Mouse (Mus musculus) spleen, adult 18-20 months (tissue): ENCODE results near the gene BC048562.

Experiments
- DNase-seq, 2 experiments: peaks; one replicate each; pipeline ENCODE4 v3.0.0; 2022; ENCODE audit warnings: mixed read lengths in 2 of 2

BC048562 gene

DNA sequence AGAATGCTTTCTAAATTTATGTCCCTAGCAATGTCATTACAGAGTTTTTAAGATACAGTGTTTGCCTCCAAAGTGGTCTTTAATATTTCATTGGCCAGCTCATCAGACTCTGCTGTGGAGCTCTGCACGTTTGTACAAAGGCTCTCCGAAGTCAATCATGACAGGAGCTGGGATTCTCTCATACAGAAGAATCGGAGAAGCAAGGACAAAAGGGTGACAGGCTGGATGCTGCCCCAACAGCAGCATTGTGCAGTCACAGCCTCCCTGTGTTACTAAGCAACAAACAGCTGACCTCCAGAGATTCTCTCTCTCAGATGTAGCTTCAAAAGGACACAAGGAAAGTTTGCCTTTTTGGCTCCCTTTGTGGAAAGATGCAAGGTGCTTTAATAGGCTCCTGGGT is at the start of gene BC048562:
TSS of gene BC048562 (plus strand) at position 301 of the 400 bp plus-strand sequence.
- DNase-seq = no peak

DNA sequence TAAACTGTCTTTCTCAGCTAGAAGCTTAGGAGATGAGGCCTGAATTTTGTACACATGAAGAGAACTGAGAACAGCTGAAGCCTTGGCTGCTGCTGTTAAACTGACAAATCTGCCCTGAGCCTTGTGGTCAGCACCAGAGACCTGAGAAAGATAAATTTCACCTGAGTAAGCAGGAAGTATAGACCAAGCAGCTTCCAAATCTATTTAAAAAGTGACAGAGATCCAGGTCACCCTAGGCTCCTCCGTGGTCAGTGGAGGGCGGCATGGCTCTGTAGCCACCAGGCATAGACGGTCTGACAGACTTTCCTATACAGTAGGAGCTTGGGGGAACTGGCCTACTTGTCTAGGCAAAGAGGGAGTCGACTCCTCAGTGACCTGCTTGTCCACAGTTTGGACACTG is 49.5 kb upstream of the BC048562 start:
- no peak for DNase-seq

DNA sequence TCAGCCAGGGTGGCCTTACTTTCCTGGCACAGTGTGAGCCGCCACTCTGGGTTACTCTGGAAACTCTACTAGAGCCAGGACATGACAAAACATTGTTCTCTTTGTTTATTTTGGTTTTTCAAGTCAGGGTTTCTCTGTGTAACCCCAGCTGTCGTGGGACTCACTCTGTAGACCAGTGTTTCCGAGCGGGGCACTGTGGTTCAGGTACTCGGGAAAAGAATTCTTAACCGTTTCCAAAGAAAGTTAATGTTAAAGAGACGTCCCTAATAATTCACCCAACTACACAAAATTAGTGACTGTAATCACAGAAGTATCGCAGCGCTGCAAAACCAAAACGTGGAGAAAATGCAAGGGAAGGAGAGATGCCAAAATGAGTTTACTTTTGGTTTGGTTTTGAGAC is 47.7 kb upstream of the BC048562 start:
- no peak for DNase-seq

DNA sequence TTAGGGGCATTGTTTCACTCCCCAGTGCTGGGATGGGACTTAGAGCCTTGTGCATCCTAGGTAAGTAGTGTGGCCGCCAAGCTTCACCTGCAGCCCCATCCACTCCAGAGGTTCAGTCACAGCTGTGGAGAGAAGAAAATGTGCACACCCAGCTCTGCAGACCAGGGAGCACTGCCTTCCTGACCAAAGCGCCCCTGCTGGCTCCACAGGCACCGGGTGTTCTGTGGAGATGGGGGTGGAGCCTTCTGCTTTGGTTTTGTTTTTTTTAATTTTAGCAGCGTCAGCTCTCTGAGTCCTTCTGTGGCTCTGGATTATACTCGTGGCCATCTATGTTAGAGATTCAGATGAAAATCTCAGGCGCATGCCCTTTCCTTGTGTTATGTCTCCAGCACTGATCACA is 47.1 kb upstream of the BC048562 start:
- no peak for DNase-seq

DNA sequence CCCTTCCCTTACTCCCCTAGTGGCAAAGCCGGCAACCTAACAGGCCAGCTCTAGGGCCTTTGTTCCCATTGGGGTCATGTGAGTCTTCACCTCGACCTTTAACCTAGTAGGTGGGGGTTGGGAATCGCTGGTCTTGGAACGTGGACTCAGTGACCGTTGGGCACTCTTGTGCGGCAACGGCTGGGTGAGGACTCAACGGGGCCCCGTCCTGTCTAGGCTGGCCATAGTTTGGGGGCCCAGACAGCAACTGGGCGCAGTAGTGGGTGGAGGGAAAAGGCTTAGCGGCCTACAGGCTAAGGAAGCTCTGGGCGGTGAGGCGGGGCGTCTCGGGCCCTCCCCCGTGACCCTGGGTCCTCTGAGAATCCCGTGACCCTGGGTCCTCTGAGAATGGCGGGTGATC is 43.6 kb upstream of the BC048562 start, which contains the start of gene 1700102P08Rik:
TSS of gene 1700102P08Rik (plus strand) at position 130 of the 400 bp plus-strand sequence.
- DNase-seq = no peak

DNA sequence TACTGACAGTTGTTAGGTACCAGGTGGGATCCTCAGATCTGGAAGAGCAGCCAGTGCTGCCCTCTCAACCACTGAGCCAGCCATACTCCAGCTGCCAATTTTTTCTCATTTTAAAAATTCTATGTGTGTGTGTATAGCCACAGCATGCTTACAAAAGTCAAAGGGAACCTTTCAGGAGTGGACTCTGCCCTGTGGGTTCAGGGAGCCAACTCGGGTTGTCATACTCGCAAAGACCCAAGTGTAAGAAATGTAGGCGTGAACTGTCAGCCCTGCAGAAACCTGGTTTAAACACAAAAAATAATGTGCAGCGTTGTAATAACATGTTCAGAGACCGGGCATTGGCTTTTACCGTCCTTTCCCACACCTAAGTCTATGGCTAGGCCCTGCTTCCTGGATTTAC is 42.1 kb upstream of the BC048562 start:
- DNase-seq = no peak

DNA sequence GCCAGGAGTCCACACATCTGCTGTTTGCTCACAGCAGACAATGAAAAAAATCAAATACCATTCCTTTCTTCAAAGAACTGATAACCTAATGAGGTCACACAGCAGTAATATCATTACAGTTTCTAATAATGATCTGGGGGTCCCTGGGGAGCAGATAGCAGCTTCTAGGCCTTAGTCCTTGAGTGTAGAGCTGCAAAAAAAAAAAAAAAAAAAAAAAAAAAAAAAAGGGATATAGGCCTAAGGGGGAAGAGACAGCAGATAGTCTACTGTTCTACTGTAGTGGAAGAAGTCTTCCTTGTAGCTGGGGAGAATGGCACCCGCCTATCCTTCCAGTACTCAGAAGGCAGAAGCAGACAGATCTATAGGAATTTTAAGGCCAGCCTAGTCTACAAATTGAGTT is 40.9 kb upstream of the BC048562 start:
- DNase-seq = no peak

DNA sequence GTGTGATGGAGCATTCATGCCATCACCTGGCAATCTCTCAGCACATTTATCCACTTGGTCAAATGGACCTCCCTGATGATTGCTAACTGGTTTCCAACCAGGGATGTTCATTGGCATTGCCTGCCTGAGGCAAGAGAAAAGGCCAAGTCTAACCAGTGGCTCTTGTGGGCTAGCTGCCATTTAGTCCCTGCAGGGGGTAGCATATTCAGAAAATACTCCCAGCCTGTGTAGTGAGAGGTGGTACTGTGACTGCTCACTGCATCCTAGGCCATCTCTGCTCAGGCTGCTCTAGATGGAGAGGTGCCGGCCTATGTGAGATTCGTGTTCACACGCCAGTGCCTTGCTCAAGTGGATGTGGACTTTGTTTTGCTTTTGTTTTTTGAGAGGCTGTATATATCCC is 38.0 kb upstream of the BC048562 start:
- DNase-seq = no peak

DNA sequence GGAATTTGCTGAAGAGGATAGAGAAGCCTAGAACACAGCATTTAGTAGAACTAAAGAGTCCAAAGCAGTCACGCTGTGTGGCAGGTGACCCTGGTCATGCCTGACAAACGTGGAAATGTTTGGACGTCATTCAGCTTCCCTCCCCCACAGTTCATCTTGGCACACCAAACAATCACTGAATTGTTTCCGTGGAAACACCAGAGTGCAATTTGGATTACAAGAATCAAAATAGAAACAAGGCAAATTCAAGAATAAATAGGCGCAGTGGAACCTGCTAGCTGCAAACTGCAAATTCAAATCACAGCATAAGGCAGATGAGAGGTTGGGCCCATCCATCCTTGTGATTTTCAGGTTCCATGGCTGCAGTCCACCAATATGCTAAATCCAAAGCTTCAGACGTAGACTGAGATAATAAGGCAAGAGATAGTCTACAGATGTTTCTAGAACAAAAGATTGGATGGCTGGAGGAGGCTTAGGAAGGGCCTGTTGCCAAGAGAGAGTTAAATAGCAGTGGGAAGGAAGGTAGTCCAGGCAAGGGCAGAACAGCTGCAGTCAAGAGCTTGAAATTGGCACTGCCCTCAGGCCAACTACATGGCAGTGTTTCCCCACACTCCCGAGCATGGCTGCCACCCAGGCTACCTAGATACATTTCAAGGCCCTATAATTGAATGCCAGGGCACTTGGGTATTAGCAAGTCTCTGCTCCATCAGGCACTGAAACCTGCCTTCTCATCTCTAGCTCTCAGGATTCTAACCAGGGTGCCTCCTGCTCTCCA is 34.9 kb upstream of the BC048562 start:
- DNase-seq = no peak

DNA sequence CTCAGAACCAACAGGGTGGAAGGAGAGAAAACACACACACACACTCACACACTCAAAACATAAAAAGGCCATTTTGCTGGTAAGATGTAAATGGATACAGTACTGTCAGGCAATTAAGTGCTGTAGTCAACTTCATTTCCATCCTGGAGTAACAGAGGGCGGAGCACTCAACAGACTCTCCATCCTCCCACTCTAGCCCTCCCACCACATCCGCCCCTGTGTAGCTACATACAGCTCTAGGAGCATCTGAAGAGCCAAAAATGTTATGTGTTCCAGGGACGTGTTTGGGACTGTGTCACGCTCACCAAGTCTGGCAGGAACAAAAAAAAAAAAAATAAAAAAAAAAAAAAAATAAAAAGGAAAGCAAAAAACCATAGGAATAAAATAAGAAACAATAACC is 33.2 kb upstream of the BC048562 start:
- no peak for DNase-seq

DNA sequence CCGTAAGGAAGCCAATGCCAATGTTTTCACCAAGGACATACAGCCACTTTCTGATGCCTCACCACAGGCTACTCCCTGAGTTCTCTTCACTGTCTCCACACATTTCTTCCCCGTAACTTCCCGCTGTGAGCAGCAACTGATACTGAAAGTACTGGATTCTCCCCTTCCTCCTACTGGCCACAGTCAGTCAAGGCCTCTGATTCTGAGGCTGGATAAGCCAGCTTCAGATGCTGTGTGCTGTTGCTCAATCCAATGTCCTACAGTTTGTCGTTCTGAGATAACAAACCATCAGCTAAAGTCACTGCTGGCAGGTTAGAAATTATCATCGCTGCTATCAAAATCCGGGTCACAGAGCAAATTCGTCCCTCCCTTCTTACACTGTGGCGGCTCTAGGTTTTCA is 31.8 kb upstream of the BC048562 start:
- DNase-seq = no peak

DNA sequence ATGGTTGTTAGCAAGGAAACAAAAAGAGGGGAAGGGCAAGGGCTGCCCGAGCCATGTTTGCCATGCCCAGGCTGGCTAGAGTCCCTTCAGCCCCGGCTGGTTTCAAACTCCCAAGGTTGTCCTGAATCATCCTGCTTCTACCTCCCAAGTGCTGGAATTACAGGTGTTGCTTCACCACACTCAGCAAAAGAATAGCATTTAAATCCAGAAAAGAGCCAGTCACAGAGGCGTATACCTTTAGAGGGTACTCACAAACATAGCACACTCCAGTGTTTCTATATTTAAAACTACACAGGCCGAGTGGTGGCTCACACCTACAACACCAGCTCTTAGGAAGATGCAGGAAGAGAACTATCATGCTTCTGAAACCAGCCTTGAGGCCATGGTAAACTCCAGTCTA is 26.7 kb upstream of the BC048562 start:
- DNase-seq = no peak

DNA sequence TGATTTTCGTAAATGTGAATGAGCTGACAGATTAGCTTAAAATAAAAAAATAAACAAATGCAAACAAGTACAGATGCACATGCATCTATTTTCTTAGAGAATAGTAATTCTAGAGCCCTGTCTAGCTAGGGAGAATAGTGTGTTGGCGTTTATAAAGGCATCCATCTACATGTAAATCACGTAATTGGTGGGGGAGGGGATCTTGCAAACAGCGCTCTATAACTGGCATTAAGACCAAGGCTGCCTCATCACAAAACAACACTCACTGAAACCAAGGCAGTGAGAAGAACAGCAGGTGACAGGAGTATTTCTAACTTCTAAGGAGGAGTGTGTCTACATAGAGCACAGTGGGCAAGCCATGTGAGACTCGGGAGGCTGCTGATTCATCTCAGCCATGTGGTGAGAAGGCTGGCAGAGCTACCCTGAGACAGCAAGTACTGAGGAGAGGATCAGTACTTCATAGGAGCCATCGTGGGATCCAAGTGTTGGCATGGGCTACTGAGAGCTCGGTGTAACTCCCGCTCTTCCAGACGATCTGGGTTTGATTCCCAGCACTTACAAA is 24.8 kb upstream of the BC048562 start:
- no peak for DNase-seq

DNA sequence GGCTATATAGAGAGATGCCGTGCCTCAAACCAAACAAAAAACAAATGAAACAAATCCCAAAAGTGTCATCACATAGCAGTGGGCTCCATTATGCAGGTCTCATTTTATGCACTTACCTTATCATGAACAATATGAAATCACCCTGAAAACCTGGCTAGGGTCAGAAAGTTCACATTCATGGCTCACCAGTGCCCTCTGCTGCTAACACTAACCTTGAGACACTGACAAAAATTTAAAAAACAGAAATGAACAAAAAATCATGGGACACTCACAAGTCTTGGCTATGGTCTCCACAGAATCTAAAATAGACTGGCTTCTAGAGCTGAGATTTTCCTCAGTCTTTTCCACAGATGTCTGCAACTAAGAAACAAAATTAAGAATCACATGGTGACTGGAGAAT is 24.1 kb upstream of the BC048562 start:
- peak in 1 of 2 experiments; percentile 21 for DNase-seq

DNA sequence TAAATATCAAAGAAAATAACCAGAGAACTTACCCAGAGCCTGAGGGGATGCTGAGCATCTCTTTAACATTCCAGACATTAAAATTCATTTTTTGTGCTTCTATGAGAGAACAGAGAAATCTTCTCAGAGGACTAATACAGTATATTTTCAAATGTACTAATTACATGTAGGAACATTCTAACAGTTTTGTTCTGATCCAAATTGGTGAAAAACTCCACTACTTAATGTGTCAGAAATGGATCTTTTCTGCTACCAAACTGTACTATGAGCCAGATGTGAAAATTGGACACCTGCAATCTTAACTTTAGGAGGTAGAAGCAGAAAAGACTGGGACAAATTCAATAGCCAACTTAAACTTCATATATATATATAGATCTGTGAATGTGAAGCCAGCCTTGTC is 7.9 kb upstream of the BC048562 start, which contains the start of gene Ccdc36:
TSS of gene Ccdc36 (minus strand) at position 101 of the 400 bp plus-strand sequence.
- no peak for DNase-seq

DNA sequence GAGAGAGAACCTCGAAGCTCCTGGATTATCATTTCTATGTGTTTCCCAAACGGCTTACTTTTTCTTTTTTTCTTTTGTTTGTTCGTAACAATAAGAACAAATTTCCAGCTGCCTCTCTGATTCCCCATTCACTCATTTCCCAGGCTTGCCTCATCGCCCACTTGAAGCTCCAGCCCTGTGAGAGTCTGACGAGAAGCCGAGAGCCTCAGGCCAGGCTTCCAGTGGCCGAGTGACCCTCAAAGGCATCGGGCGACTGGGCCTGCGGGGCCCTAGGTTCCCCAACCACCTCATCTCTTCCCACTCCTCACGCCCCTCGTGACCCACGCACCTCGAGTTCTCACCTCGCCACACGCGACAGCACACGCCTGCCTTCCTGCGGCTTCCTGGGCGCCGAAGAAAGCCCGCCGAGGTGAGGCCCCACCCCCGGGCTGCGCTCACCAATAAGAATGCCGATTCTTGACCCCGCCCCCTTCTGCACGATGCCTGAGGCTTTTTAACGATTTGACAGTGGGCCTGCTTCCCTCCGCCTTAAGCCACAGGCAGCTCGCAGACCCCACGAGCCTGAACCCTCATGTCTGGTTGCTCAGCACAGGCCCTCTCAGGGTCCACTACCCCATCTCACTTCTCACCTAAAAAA is 4.7 kb upstream of the BC048562 start:
- no peak for DNase-seq

DNA sequence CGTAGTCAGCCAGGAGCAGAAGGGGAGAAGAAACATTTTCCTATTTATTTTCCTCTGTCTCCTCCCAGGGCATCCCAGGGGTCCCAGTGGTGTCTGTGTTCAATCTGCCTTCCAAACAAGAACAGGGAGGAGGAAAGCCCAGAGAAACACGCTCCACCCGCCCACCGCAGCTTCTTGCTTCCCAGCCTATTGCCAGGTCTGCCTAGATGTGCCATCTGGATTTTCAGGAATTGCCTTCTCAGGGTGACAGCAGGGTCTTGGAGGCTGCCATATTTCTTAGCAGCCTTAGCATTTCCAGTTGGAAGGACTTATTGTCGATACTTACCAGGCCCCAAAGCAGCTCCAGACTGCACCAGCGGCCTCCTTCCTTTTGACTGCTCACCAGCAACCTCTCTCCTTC is 2.9 kb downstream of the BC048562 start:
- DNase-seq = no peak

DNA sequence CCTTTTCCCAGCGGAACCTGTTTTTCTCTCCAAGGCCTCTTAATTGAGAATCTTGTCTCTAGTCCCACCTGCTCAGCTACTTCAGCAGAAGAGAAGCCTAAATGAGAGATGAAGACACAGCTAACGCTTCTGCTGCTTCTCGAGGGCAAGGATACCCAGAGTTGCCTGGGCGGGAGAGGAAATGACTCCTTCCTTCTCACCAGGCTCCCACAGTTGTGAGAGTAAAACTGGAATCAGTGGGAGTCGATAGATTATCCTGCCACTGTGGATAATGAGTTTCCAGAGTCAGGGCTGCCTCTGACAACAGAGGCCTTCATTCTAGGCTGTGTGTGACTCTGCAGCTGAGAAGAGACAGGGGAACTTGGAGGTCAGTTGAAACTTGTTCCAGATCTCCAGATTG is 4.2 kb downstream of the BC048562 start:
- no peak for DNase-seq

DNA sequence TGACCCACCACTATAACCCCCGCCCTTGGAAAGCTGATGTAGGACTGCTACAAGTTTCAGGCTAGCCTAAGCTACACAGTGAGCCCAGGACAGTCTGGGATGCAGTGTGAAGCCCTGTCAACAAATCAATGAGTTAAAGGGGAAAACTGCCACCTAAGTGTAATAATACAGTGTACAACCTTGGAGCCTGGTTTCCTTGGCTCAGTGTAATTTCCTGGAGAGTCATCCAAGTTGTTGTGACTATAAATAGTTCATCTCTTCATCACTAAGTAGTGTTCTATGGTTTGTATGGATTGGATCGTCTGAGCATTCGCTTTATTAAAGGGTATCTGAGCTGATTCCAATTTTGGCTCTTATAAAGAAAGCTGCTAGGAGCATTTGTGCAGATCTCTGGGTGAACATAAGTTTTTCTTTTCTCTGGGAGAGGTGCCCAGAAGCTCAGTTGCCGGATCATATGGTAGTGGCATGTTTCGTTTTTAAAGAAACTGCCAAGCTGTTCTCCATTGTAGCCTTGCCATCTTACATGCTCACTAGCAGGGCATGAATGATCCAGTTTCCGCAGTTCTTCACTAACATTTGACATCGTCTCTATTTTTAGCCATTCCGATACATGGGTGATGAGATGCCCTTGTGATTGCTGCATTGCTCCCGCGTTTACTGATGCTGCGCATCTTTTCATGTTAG is 5.1 kb downstream of the BC048562 start:
- no peak for DNase-seq

DNA sequence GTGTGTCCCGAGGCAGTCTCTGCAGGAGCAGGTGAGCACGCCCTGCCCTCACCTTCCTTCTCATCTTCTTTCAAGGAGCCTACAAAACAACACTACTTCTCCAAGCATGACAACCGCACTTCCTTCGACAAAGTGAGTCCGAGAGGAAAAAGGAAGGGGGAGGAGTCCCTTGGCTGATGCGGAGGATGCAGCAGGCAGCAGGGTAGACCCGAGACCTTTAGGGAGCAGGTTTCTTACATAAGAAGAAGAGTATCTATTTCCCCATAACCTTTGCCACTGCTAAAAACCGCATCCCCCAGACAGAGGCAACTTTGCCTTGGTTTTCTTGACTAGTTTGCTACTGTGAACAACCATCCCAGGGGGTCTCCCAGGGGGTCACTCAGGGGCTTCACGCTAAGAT is 8.8 kb downstream of the BC048562 start:
- no peak for DNase-seq

DNA sequence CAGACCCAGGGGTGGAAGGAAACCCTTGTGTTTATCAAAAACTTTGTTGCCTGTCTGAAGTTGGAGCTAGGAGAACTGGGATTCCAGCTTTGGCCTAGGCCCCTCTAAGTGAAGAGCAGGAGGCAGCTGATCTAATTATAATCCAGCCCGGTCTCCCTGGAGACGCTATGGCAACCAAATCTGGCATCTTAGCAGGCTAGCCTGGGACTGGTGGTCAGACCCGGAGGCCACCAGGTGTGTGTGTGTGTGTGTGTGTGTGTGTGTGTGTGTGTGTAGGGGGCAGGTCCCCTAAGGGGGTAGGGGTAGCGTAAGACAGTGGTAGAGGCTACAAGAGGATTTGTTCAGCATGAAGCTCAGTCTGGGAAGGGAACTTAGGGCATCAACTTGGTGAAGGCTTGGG is 13.6 kb downstream of the BC048562 start:
- no peak for DNase-seq

DNA sequence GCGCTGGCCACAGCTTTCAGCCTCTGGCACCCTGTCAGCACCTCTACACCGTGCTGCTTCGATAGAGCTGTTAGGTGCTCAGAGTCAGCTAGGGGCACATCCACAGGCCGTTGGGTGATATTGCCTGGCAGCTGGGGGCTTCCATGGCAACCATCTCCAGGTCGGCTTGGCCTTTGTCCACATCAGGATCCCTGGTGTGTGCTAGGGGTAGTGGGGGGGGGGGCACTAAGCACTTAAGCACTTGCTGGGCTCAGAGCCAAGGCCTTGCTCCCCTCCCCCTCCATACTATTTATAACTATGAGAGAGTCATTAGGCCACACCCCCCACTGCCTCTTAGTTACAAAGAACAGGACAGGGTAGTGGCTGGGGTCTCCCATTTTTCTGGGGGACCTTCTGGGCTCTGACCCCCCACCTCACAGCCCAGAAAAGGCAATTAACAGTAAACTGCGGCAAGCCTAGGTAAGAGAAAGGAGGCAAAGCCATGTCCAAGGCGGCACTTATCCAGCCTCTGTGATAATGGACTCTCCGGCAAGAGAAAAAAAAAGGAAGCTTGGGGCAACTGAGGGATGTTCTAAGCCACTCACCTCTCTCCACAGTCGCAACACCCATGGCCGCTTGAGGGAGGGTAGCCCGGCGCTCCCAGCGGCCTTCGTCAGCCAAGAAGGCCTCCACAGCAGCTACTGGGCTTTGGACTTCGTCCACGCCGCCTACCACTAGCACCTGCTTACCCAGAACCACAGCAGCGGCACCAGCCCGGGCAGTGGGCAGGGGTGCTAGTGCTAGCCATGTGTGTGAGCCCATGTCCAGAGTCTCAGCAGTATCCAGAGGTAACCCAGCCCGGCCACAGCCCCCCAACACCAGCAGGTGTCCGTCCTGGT is 14.2 kb downstream of the BC048562 start:
- no peak for DNase-seq

DNA sequence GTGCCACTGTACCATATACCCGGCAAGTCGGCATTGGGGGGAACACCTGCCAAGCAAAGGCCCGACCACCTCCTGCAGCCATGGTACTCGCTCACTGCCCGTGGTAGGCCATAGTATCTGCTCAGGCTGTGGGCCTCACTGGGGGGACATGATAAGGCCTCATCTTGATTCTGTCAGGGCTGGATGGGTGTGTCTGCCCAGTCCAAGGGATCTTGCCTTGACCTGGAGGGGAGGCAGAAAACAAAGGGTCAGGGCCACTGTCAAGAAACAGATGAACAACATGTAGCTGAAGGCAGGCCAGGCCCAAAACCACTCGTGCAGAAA is 14.8 kb downstream of the BC048562 start:
- no peak for DNase-seq
